Comparison of ENCODE assay signal across 27 mouse cellular contexts in the genomic region with DNA sequence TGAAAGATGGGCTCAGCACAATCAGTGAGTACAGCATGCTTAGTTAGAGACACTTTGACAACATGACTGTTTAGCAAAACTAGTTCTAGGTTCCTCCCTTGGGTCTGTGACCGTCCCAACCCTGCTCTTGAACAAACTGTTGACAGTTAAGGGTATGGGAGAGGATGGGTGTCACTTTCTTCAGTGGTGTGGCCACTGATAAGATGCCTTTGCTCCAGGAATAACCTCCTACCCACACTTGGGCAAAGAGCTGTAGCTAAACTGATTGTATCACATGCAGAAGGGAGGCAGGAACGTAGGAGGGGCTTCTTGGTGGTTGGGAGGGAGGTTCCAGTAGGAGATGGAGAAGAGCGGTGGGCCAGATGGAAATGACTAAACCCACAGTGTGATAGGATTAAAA.
DNase-seq lines count a peak whose midpoint lies in the region; ATAC-seq and TF ChIP-seq lines count a peak whose summit lies in the region.
"Had no signal": no experiment of that assay in that cellular context is flagged by ENCODE, and none has a peak within 500 bp of the region (broad histone marks: within the 10 kb centered on the region; RNA-seq: fewer than 3 reads in every experiment).

No protein-coding gene starts in this region.

- intact Hi-C loops in left cerebral cortex, postnatal 14 days (cut with DNase I) = no loop called here

- TF ChIP-seq POLR2A in MEL (IDR thresholded peaks at IDR 0.05; ENCODE audit: control insufficient read depth in 1 of 2, insufficient read depth in 1 of 2, low read depth in 1 of 2, low read length in 2 of 2, poor library complexity in 1 of 2) = no peak

- no peak for TF ChIP-seq CTCF in MEL (IDR thresholded peaks at IDR 0.05 in 2 of 3, conservative IDR thresholded peaks at IDR 0.05 in 1 of 3; ENCODE audit: control insufficient read depth in 1 of 3, insufficient read depth in 1 of 3, low read depth in 2 of 3, low read length in 3 of 3, poor library complexity in 1 of 3, severe bottlenecking in 1 of 3)

- no peaks in the 10 kb centered on the region for H3K79me2 ChIP-seq in MEL (ENCODE audit: control insufficient read depth, insufficient read depth, low read length, poor library complexity)

- H3K36me3 ChIP-seq in MEL (ENCODE audit: control insufficient read depth in 1 of 2, insufficient read depth in 2 of 2, low read length in 2 of 2) = peaks cover 3 to 13% of the 10 kb centered on the region in 2 experiments
- H3K36me3 ChIP-seq in erythroblast, embryonic 14.5 days (ENCODE audit: control insufficient read depth) = peaks cover 2% of the 10 kb centered on the region; the same call in 1 of the 2 replicates
- H3K36me3 ChIP-seq in liver, embryonic 13.5 days = peaks cover 6% of the 10 kb centered on the region; the same call in 1 of the 2 replicates
- H3K36me3 ChIP-seq: heart, embryonic 13.5 days; hindbrain, embryonic 10.5 days; hindbrain, embryonic 15.5 days; kidney, embryonic 15.5 days; limb, embryonic 13.5 days; midbrain, embryonic 10.5 days had no signal

- DNase-seq in MEL (ENCODE audit: low read depth, low spot score) = peak; percentile 62
- peak; percentile 29 for DNase-seq in liver, embryonic 13.5 days
- DNase-seq in left cerebral cortex, postnatal 14 days (ENCODE audit: low spot score in 2 of 2) = no peak
- DNase-seq in adrenal gland, postnatal 14 days = no peak
- no peak for DNase-seq in adrenal gland, adult 18-20 months (ENCODE audit: low spot score in 2 of 2)
- DNase-seq: adrenal gland, postnatal 36 days; cerebellum, adult 8-10 months; cerebellum, postnatal 25 days; forebrain, postnatal 0 days; heart, postnatal 10 days; kidney, adult 18-20 months; layer of hippocampus, adult 9-11 months; lung, adult 2 months; lung, postnatal 10 days; thymus, postnatal 4 days had no signal

- H3K4me1 ChIP-seq in MEL (ENCODE audit: control insufficient read depth in 1 of 2, insufficient read depth in 2 of 2, low read length in 2 of 2) = peaks cover 6 to 8% of the 10 kb centered on the region in 2 experiments
- H3K4me1 ChIP-seq in erythroblast, embryonic 14.5 days (ENCODE audit: control insufficient read depth) = peaks cover 16% of the 10 kb centered on the region
- H3K4me1 ChIP-seq in liver, embryonic 13.5 days (replicated peaks) = peaks cover 18% of the 10 kb centered on the region
- H3K4me1 ChIP-seq: hindbrain, embryonic 10.5 days; hindbrain, embryonic 15.5 days; kidney, embryonic 15.5 days; limb, embryonic 13.5 days; midbrain, embryonic 10.5 days had no signal

- H3K27me3 ChIP-seq in MEL (ENCODE audit: control insufficient read depth in 1 of 2, insufficient read depth in 2 of 2, low read length in 2 of 2) = no peaks in the 10 kb centered on the region
- H3K27me3 ChIP-seq in erythroblast, embryonic 14.5 days (ENCODE audit: control insufficient read depth) = no peaks in the 10 kb centered on the region
- H3K27me3 ChIP-seq in liver, embryonic 13.5 days = no peaks in the 10 kb centered on the region
- H3K27me3 ChIP-seq: heart, embryonic 13.5 days; hindbrain, embryonic 15.5 days; kidney, embryonic 15.5 days; limb, embryonic 13.5 days had no signal

- TF ChIP-seq RAD21 in MEL (IDR thresholded peaks at IDR 0.05; ENCODE audit: low read depth, low read length) = no peak

- no peak overlapping the region for H3K9ac ChIP-seq in MEL (ENCODE audit: control insufficient read depth, low read depth, low read length, poor library complexity, severe bottlenecking)
- H3K9ac ChIP-seq in liver, embryonic 13.5 days = no peak overlapping the region
- H3K9ac ChIP-seq: forebrain, postnatal 0 days; heart, embryonic 13.5 days; hindbrain, embryonic 15.5 days; kidney, embryonic 15.5 days; limb, embryonic 13.5 days had no signal

- ATAC-seq in liver, embryonic 13.5 days (ENCODE audit: low read depth) = peak; percentile 97
- ATAC-seq in megakaryocyte progenitor cell, adult 5-6 weeks (replicated peaks; ENCODE audit: poor library complexity) = peak; percentile 89
- ATAC-seq: forebrain, postnatal 0 days; inflammation-experienced regulatory T-cells, adult 6 months; midbrain, embryonic 16.5 days had no signal

- WGBS in liver, embryonic 13.5 days (ENCODE audit: insufficient replicate concordance) = 22% methylated on average over 3 of the region's 3 CpGs

- H3K9me3 ChIP-seq in MEL (replicated peaks; ENCODE audit: insufficient read depth, low read length) = no peaks in the 10 kb centered on the region
- H3K9me3 ChIP-seq in erythroblast, embryonic 14.5 days (ENCODE audit: control insufficient read depth, low read length) = no peaks in the 10 kb centered on the region
- H3K9me3 ChIP-seq in liver, embryonic 13.5 days (replicated peaks) = no peaks in the 10 kb centered on the region
- H3K9me3 ChIP-seq: heart, embryonic 13.5 days; hindbrain, embryonic 10.5 days; hindbrain, embryonic 15.5 days; kidney, embryonic 15.5 days; limb, embryonic 13.5 days; midbrain, embryonic 10.5 days had no signal

- H3K4me3 ChIP-seq in MEL (ENCODE audit: control insufficient read depth in 1 of 2, insufficient read depth in 1 of 2, low read depth in 2 of 2, low read length in 2 of 2) = no peak overlapping the region
- peak overlapping the region; percentile 17 for H3K4me3 ChIP-seq in erythroblast, embryonic 14.5 days (replicated peaks)
- H3K4me3 ChIP-seq in liver, embryonic 13.5 days (replicated peaks) = no peak overlapping the region
- H3K4me3 ChIP-seq: heart, embryonic 13.5 days; hindbrain, embryonic 10.5 days; hindbrain, embryonic 15.5 days; kidney, embryonic 15.5 days; left cerebral cortex, adult 2 months; limb, embryonic 13.5 days; midbrain, embryonic 10.5 days had no signal

- peak overlapping the region; percentile 40 for H3K4me2 ChIP-seq in liver, embryonic 13.5 days
- H3K4me2 ChIP-seq: heart, embryonic 13.5 days; hindbrain, embryonic 15.5 days; kidney, embryonic 15.5 days; limb, embryonic 13.5 days had no signal

- peak; percentile 29 to 73 for TF ChIP-seq EP300 in MEL (IDR thresholded peaks at IDR 0.05; ENCODE audit: low read depth in 1 of 2, low read length in 2 of 2)

- peak overlapping the region; percentile 32 for H3K27ac ChIP-seq in MEL (ENCODE audit: control insufficient read depth, low read depth, low read length)
- H3K27ac ChIP-seq in liver, embryonic 13.5 days = peak overlapping the region; percentile 64; the same call in 1 of the 2 replicates
- H3K27ac ChIP-seq: heart, embryonic 13.5 days; hindbrain, embryonic 10.5 days; hindbrain, embryonic 15.5 days; kidney, embryonic 15.5 days; left cerebral cortex, adult 2 months; limb, embryonic 13.5 days; macrophage; midbrain, embryonic 10.5 days had no signal

TF ChIP-seq in MEL, 35 proteins besides CTCF, POLR2A, EP300 and RAD21 (continues in another document):
- TF ChIP-seq ZKSCAN1 (IDR thresholded peaks at IDR 0.05; ENCODE audit: low read depth, low read length) (no peak), CHD2 (IDR thresholded peaks at IDR 0.05; ENCODE audit: low read length) (no peak), JUND (IDR thresholded peaks at IDR 0.05; ENCODE audit: low read depth, low read length) (no peak), MAZ (IDR thresholded peaks at IDR 0.05; ENCODE audit: low read depth, low read length) (no peak), MYB (IDR thresholded peaks at IDR 0.05; ENCODE audit: low read depth, low read length) (0 out of 2 replicates have a peak, but pooled peaks have one; percentile 54), POLR2AphosphoS2 (IDR thresholded peaks at IDR 0.05; ENCODE audit: low read length) (no peak), RCOR1 (IDR thresholded peaks at IDR 0.05; ENCODE audit: low read depth, low read length) (no peak), ELF1 (IDR thresholded peaks at IDR 0.05; ENCODE audit: low read depth, low read length) (no peak), POLR2AphosphoS5 (IDR thresholded peaks at IDR 0.05; ENCODE audit: borderline replicate concordance, low read depth, low read length) (no peak), MAFK (IDR thresholded peaks at IDR 0.05; ENCODE audit: borderline replicate concordance, low read depth, low read length) (no peak), NELFE (IDR thresholded peaks at IDR 0.05; ENCODE audit: low read depth, low read length) (no peak), GABPA (IDR thresholded peaks at IDR 0.05; ENCODE audit: low read depth, low read length) (no peak), SIN3A (IDR thresholded peaks at IDR 0.05; ENCODE audit: low read length) (peak; percentile 38; the same call in 1 of the 2 replicates), HCFC1 (IDR thresholded peaks at IDR 0.05; ENCODE audit: low read depth, low read length) (no peak), E2F4 (IDR thresholded peaks at IDR 0.05; ENCODE audit: borderline replicate concordance, low read depth, low read length) (no peak), MXI1 (IDR thresholded peaks at IDR 0.05; ENCODE audit: low read depth, low read length) (peak; percentile 38; the same call in 1 of the 2 replicates), CHD1 (IDR thresholded peaks at IDR 0.05; ENCODE audit: low read depth, low read length) (no peak), GATA1 (IDR thresholded peaks at IDR 0.05; ENCODE audit: low read depth, low read length) (peak; percentile 57; the same call in 1 of the 2 replicates), MEF2A (IDR thresholded peaks at IDR 0.05; ENCODE audit: extremely low read depth, insufficient replicate concordance, low read depth, low read length, poor library complexity, severe bottlenecking) (no peak), ZMIZ1 (IDR thresholded peaks at IDR 0.05; ENCODE audit: low read depth, low read length) (no peak), ZC3H11A (IDR thresholded peaks at IDR 0.05; ENCODE audit: low read depth, low read length) (no peak), ZNF384 (IDR thresholded peaks at IDR 0.05; ENCODE audit: low read depth, low read length) (no peak), KAT2A (conservative IDR thresholded peaks at IDR 0.05; ENCODE audit: low read depth, low read length) (no peak), UBTF (IDR thresholded peaks at IDR 0.05; ENCODE audit: borderline replicate concordance, insufficient read depth, low read depth, low read length) (no peak), ETS1 (IDR thresholded peaks at IDR 0.05; ENCODE audit: low read depth, low read length) (peak; percentile 38; the same call in 1 of the 2 replicates), USF1 (IDR thresholded peaks at IDR 0.05; ENCODE audit: low read depth, low read length) (no peak), TCF12 (IDR thresholded peaks at IDR 0.05; ENCODE audit: low read depth, low read length) (0 out of 2 replicates have a peak, but pooled peaks have one; percentile 7), USF2 (IDR thresholded peaks at IDR 0.05; ENCODE audit: borderline replicate concordance in 1 of 2, insufficient read depth in 1 of 2, low read depth in 1 of 2, low read length in 2 of 2) (no peak), TBP (IDR thresholded peaks at IDR 0.05; ENCODE audit: low read depth, low read length) (no peak), MYC (IDR thresholded peaks at IDR 0.05; ENCODE audit: low read depth, low read length) (no peak), TAL1 (IDR thresholded peaks at IDR 0.05; ENCODE audit: low read length) (no peak), NRF1 (IDR thresholded peaks at IDR 0.05; ENCODE audit: insufficient read depth, low read depth, low read length, poor library complexity, severe bottlenecking) (no peak)

Comparison
In these comparisons a context has a peak if more than half of its experiments do, and no peak if none do; other contexts are left out.
1. DNase-seq: peak in MEL (single experiment) and liver, embryonic 13.5 days (single experiment); none in left cerebral cortex, postnatal 14 days (0 of 2), adrenal gland, postnatal 14 days (single experiment) and adrenal gland, adult 18-20 months (0 of 2).